In genomic region chr15:85996031-85996765, GRCm38 (mm10) we compare ENCODE assay signal across 11 mouse cellular contexts. TPM values are rescaled to one million over a fixed set of nuclear protein-coding genes. Genes with fewer than 3 reads are reported as not detected.
DNase-seq lines count a peak whose midpoint lies in the region; ATAC-seq and TF ChIP-seq lines count a peak whose summit lies in the region.
"Had no signal": no experiment of that assay in that cellular context is flagged by ENCODE, and none has a peak within 500 bp of the region (broad histone marks: within the 10 kb centered on the region; RNA-seq: fewer than 3 reads in every experiment).

No protein-coding gene starts in this region.

- no peak overlapping the region for H3K9ac ChIP-seq in forebrain, postnatal 0 days
- no peak overlapping the region for H3K9ac ChIP-seq in hindbrain, postnatal 0 days (replicated peaks; ENCODE audit: low read length)
- H3K9ac ChIP-seq: liver, embryonic 15.5 days; neural tube, embryonic 13.5 days had no signal

- no peaks in the 10 kb centered on the region for H3K27me3 ChIP-seq in forebrain, postnatal 0 days (ENCODE audit: insufficient read depth, low read length)
- no peaks in the 10 kb centered on the region for H3K27me3 ChIP-seq in hindbrain, postnatal 0 days (ENCODE audit: insufficient read depth, low read length)
- H3K27me3 ChIP-seq: neural tube, embryonic 13.5 days had no signal

- peak overlapping the region; percentile 9; the same call in 1 of the 2 replicates for H3K27ac ChIP-seq in forebrain, postnatal 0 days (ENCODE audit: low read depth, low read length)
- no peak overlapping the region for H3K27ac ChIP-seq in hindbrain, postnatal 0 days
- H3K27ac ChIP-seq: liver, embryonic 15.5 days; neural tube, embryonic 13.5 days had no signal

- no peak for ATAC-seq in forebrain, postnatal 0 days
- no peak for ATAC-seq in hindbrain, postnatal 0 days

- no peak for TF ChIP-seq CTCF in forebrain, postnatal 0 days (IDR thresholded peaks at IDR 0.05; ENCODE audit: low read depth)
- no peak for TF ChIP-seq CTCF in hindbrain, postnatal 0 days (IDR thresholded peaks at IDR 0.05; ENCODE audit: low read depth)

- H3K4me3 ChIP-seq in forebrain, postnatal 0 days (ENCODE audit: low read depth, low read length): no peak overlapping the region
- H3K4me3 ChIP-seq in hindbrain, postnatal 0 days (ENCODE audit: low read length): no peak overlapping the region
- H3K4me3 ChIP-seq: liver, embryonic 15.5 days; neural tube, embryonic 13.5 days had no signal

- no peak overlapping the region for H3K4me2 ChIP-seq in forebrain, postnatal 0 days (ENCODE audit: low read depth)
- H3K4me2 ChIP-seq in hindbrain, postnatal 0 days (ENCODE audit: low read depth, low read length): no peak overlapping the region
- H3K4me2 ChIP-seq: liver, embryonic 15.5 days; neural tube, embryonic 13.5 days had no signal

- DNase-seq in ovary, postnatal 14 days (ENCODE audit: low spot score): peak; percentile 34
- DNase-seq in ovary, postnatal 10 days (ENCODE audit: low spot score): no peak
- no peak for DNase-seq in forebrain, postnatal 0 days
- peak; percentile 33 to 62 for DNase-seq in kidney, postnatal 36 days
- DNase-seq in yolk sac, embryonic 10.5 days (ENCODE audit: low spot score): peak; percentile 13
- no peak for DNase-seq in right cerebral cortex, adult 2 months (ENCODE audit: low spot score in 2 of 2)
- DNase-seq in natural killer cell, adult 2 months (ENCODE audit: low spot score in 2 of 2): no peak
- no peak for DNase-seq in hindbrain, postnatal 0 days (ENCODE audit: low spot score)
- DNase-seq: heart, adult 18-20 months had no signal

- no peaks in the 10 kb centered on the region for H3K9me3 ChIP-seq in forebrain, postnatal 0 days (ENCODE audit: low read length)
- no peaks in the 10 kb centered on the region for H3K9me3 ChIP-seq in hindbrain, postnatal 0 days (ENCODE audit: low read length)
- H3K9me3 ChIP-seq: liver, embryonic 15.5 days; neural tube, embryonic 13.5 days had no signal

- H3K36me3 ChIP-seq in forebrain, postnatal 0 days (ENCODE audit: insufficient read depth): no peaks in the 10 kb centered on the region
- no peaks in the 10 kb centered on the region for H3K36me3 ChIP-seq in hindbrain, postnatal 0 days (ENCODE audit: insufficient read depth, low read length)
- H3K36me3 ChIP-seq: liver, embryonic 15.5 days; neural tube, embryonic 13.5 days had no signal

- 36% methylated on average over 13 of the region's 13 CpGs for WGBS in forebrain, postnatal 0 days
- whole genome bisulfite sequencing in hindbrain, postnatal 0 days: 42% methylated on average over 13 of the region's 13 CpGs

- H3K4me1 ChIP-seq in forebrain, postnatal 0 days (ENCODE audit: insufficient read depth): peaks cover 34% of the 10 kb centered on the region
- H3K4me1 ChIP-seq in hindbrain, postnatal 0 days (ENCODE audit: insufficient read depth, low read length): peaks cover 31% of the 10 kb centered on the region
- H3K4me1 ChIP-seq: liver, embryonic 15.5 days had no signal

RNA-seq across cellular contexts. Expression of gene Celsr1, which starts 37.4 kb away (rescaled TPM):
- 6.5 and 13.0 TPM in 2 replicates for total RNA-seq in forebrain, postnatal 0 days (2014; rRNA removed)
- polyA plus RNA-seq in forebrain, postnatal 0 days (2015; fragmentation: Nextera tagmentation; extraction: Ambion mirVana): 0.62 and 0.97 TPM in 2 replicates
- total RNA-seq in hindbrain, postnatal 0 days (2014; rRNA removed): 16.4 and 19.4 TPM in 2 replicates
- polyA plus RNA-seq in hindbrain, postnatal 0 days (2015; fragmentation: Nextera tagmentation; extraction: Ambion mirVana): 0.98 and 0.99 TPM in 2 replicates

Comparison
In these comparisons a context has a peak if more than half of its experiments do, and no peak if none do; other contexts are left out.
1. DNase-seq: peak in ovary, postnatal 14 days (single experiment), kidney, postnatal 36 days (2 of 2) and yolk sac, embryonic 10.5 days (single experiment); none in ovary, postnatal 10 days (single experiment), forebrain, postnatal 0 days (single experiment), right cerebral cortex, adult 2 months (0 of 2), natural killer cell, adult 2 months (0 of 2) and hindbrain, postnatal 0 days (single experiment).